Mouse (Mus musculus) C2C12 (cell line): ENCODE data around the gene Atp2a2. TPM values are rescaled to one million over a fixed set of nuclear protein-coding genes. Genes with fewer than 3 reads are reported as not detected.

ENCODE experiments used
- H3K27me3 ChIP-seq: one replicate; pipeline ENCODE4 v1.6.1; 2011; ENCODE audit not compliant: control insufficient read depth, insufficient read depth, insufficient read length
- H3K36me3 ChIP-seq: one replicate; pipeline ENCODE4 v1.6.1; 2011; ENCODE audit not compliant: control insufficient read depth, insufficient read depth
- H3K4me3 ChIP-seq: one replicate; pipeline ENCODE4 v1.5.1; 2011; ENCODE audit warnings: mild to moderate bottlenecking, control low read depth; ENCODE audit not compliant: poor library complexity, insufficient read depth, severe bottlenecking
- H3K79me2 ChIP-seq: one replicate; pipeline ENCODE4 v1.6.1; 2011; ENCODE audit not compliant: control insufficient read depth, insufficient read depth
- H3K79me3 ChIP-seq: one replicate; pipeline ENCODE4 v1.6.1; 2011; ENCODE audit warnings: low read depth, control low read depth
- H3ac ChIP-seq: one replicate; pipeline ENCODE3; 2011; ENCODE audit warnings: low read depth; ENCODE audit not compliant: control insufficient read depth, insufficient read length
- CEBPB ChIP-seq: IDR thresholded peaks from one replicate; pipeline ENCODE4 v1.6.1; 2011; ENCODE audit warnings: low read depth, mild to moderate bottlenecking, control low read depth, moderate library complexity
- CTCF ChIP-seq: IDR thresholded peaks from one replicate; pipeline ENCODE4 v1.5.1; 2011; ENCODE audit not compliant: control insufficient read depth, insufficient read depth, insufficient read length
- FOSL1 ChIP-seq: IDR thresholded peaks from one replicate; pipeline ENCODE4 v1.8.0; 2011; ENCODE audit warnings: mild to moderate bottlenecking, low read length; ENCODE audit not compliant: poor library complexity, insufficient read depth, severe bottlenecking
- MAX ChIP-seq: IDR thresholded peaks from one replicate; pipeline ENCODE4 v1.6.1; 2011; ENCODE audit warnings: mild to moderate bottlenecking, control low read depth
- MYOD1 ChIP-seq: IDR thresholded peaks from one replicate; pipeline ENCODE4 v1.6.1; 2011; ENCODE audit warnings: low read depth; ENCODE audit not compliant: control insufficient read depth, insufficient read length
- MYOG ChIP-seq: IDR thresholded peaks from one replicate; pipeline ENCODE4 v1.6.1; 2011; ENCODE audit not compliant: control insufficient read depth, insufficient read length; ENCODE audit errors: extremely low read depth
- USF1 ChIP-seq: IDR thresholded peaks from one replicate; pipeline ENCODE4 v1.6.1; 2011; ENCODE audit warnings: low read depth, mild to moderate bottlenecking, control low read depth, moderate library complexity
- polyA plus RNA-seq: library from polyadenylated mRNA; unstranded; fragments of >200 nt; fragmentation: generic; extraction: Trizol; gene quantifications from one replicate; pipeline ENCODE4 v1.2.1, GENCODE M21; 2012; ENCODE audit warnings: missing spikeins

Atp2a2 gene
- polyA plus RNA-seq, 1 experiment, result 101 TPM

- H3ac ChIP-seq, result no peak overlapping the region
- H3K36me3 ChIP-seq, result no peaks in the 10 kb centered on the region
- H3K27me3 ChIP-seq, result no peaks in the 10 kb centered on the region
- H3K79me3 ChIP-seq, result no peaks in the 10 kb centered on the region
- TF ChIP-seq CEBPB (no peak), MYOG (no peak), FOSL1 (no peak), MAX (no peak), CTCF (no peak), MYOD1 (no peak), USF1 (no peak)
- H3K79me2 ChIP-seq, result no peaks in the 10 kb centered on the region
- no peak overlapping the region for H3K4me3 ChIP-seq
Measured at GRCm38 (mm10) chr5:122524854-122525237, 22.8 kb upstream of the Atp2a2 start.

- Histone ChIP-seq H3K79me2 (no peaks in the 10 kb centered on the region), H3K4me3 (no peak overlapping the region), H3ac (no peak overlapping the region), H3K79me3 (no peaks in the 10 kb centered on the region), H3K27me3 (no peaks in the 10 kb centered on the region), H3K36me3 (no peaks in the 10 kb centered on the region)
- no peak for TF ChIP-seq CEBPB
- TF ChIP-seq USF1, result no peak
- no peak for TF ChIP-seq MAX
- TF ChIP-seq MYOD1, result no peak
- no peak for TF ChIP-seq MYOG
- no peak for TF ChIP-seq CTCF
- TF ChIP-seq FOSL1, result no peak
Measured at GRCm38 (mm10) chr5:122524244-122524643, 22.2 kb upstream of the Atp2a2 start.

- Histone ChIP-seq H3K36me3 (no peaks in the 10 kb centered on the region), H3ac (no peak overlapping the region), H3K79me3 (no peaks in the 10 kb centered on the region), H3K4me3 (no peak overlapping the region), H3K79me2 (no peaks in the 10 kb centered on the region), H3K27me3 (no peaks in the 10 kb centered on the region)
- TF ChIP-seq MAX (no peak), FOSL1 (no peak), MYOD1 (no peak), CEBPB (no peak), MYOG (no peak), USF1 (no peak), CTCF (no peak)
Measured at GRCm38 (mm10) chr5:122521130-122521473, 19.1 kb upstream of the Atp2a2 start.

GRCm38 (mm10) chr5:122520254-122521129, 18.5 kb upstream of the Atp2a2 start:
- TF ChIP-seq FOSL1 (no peak), MYOD1 (no peak), CEBPB (no peak), CTCF (no peak), MYOG (no peak), MAX (no peak), USF1 (no peak)
- no peaks in the 10 kb centered on the region for H3K79me2 ChIP-seq
- no peaks in the 10 kb centered on the region for H3K36me3 ChIP-seq
- H3K79me3 ChIP-seq, result no peaks in the 10 kb centered on the region
- H3K27me3 ChIP-seq, result no peaks in the 10 kb centered on the region
- H3ac ChIP-seq, result no peak overlapping the region
- H3K4me3 ChIP-seq, result no peak overlapping the region

GRCm38 (mm10) chr5:122519043-122519660, 17.1 kb upstream of the Atp2a2 start:
- TF ChIP-seq USF1 (no peak), MYOD1 (no peak), MAX (no peak), FOSL1 (no peak), MYOG (no peak), CEBPB (no peak), CTCF (no peak)
- Histone ChIP-seq H3K79me2 (no peaks in the 10 kb centered on the region), H3K4me3 (no peak overlapping the region), H3K79me3 (no peaks in the 10 kb centered on the region), H3ac (no peak overlapping the region), H3K27me3 (no peaks in the 10 kb centered on the region), H3K36me3 (no peaks in the 10 kb centered on the region)
